Mouse (Mus musculus): ENCODE measurements around the gene Gm2a. TPM values are rescaled to one million over a fixed set of nuclear protein-coding genes. Genes with fewer than 3 reads are reported as not detected.

The Gm2a gene
- polyA plus RNA-seq, 1 experiment = 53.0 TPM

DNA sequence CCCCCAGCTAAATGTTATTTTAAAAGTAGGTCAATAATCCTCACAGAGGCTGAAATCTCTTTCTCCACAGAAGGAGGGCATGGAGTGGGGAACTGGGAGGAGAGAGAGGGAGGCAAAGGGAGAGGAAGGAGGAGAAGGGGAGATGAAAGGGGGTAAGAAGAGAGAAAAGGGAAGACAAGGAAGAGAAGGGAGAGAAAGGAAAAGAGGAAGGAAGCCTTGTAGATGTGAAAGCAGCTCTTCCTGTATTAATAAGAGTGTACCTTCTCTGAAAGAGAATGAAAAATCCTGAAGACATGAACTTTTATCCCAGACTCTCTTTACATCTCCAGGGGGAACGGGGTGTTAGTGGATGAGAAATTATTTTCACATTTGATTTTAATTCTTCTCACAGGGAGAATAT is 23.5 kb downstream of the Gm2a start:
- Histone ChIP-seq H3K4me1 (ENCODE audit: control insufficient read depth, insufficient read depth, low read length) (no peaks in the 10 kb centered on the region), H3K4me3 (replicated peaks; ENCODE audit: insufficient read depth, low read depth, low read length) (no peak overlapping the region), H3K27me3 (ENCODE audit: control insufficient read depth, insufficient read depth, low read length) (no peaks in the 10 kb centered on the region), H3K27ac (ENCODE audit: insufficient read depth, low read length) (no peak overlapping the region)
- 96% methylated on average over 1 of the region's 1 CpGs for WGBS
- no peak for DNase-seq
- TF ChIP-seq POLR2A (IDR thresholded peaks at IDR 0.05; ENCODE audit: borderline replicate concordance, insufficient read depth, low read length) (no peak), CTCF (IDR thresholded peaks at IDR 0.05; ENCODE audit: borderline replicate concordance, insufficient read depth, low read depth, low read length) (no peak)

DNA sequence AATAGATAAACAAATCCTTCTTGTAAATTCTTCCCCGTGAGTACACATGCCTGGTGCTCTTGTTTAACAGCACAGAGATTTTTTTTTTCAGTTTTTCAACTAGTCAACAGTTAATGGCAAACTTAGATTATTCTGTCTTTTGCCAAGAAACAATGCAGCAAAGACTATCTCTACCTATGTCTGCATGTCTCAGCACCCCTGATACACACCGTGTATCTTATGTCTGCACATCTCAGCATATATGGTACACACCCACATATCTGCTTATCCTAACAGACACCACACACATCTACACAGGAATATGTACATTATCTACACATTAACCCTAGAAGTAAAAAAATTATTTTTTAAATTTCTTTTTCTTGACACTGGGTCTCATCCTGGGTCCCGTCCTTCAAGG is 28.7 kb downstream of the Gm2a start:
- DNase-seq = no peak
- no peak overlapping the region for H3K4me3 ChIP-seq (replicated peaks; ENCODE audit: insufficient read depth, low read depth, low read length)
- H3K27ac ChIP-seq (ENCODE audit: insufficient read depth, low read length) = no peak overlapping the region
- 90% methylated on average over 3 of the region's 3 CpGs for WGBS
- H3K4me1 ChIP-seq (ENCODE audit: control insufficient read depth, insufficient read depth, low read length) = no peaks in the 10 kb centered on the region
- no peak for TF ChIP-seq POLR2A (IDR thresholded peaks at IDR 0.05; ENCODE audit: borderline replicate concordance, insufficient read depth, low read length)
- no peak for TF ChIP-seq CTCF (IDR thresholded peaks at IDR 0.05; ENCODE audit: borderline replicate concordance, insufficient read depth, low read depth, low read length)
- H3K27me3 ChIP-seq (ENCODE audit: control insufficient read depth, insufficient read depth, low read length) = no peaks in the 10 kb centered on the region

DNA sequence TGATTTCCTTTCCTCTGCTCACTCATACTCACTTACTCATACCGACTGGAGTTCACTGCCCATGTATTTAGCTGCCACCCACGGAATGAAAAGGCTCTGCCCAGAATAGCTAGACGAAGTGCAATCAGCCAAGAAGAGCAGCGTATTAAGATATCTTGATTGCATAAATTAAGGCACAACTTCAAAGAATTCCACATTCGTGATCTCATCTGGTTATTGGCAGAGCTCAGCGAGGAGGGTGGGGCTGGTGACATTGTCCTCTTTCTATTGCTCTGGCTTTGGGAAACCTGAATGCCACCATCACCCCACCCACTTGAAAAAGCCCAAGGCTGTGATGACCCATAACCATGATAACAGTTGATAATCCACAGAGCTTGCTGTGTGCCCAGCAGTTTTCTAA is 30.0 kb downstream of the Gm2a start:
- no peak for DNase-seq
- no peaks in the 10 kb centered on the region for H3K4me1 ChIP-seq (ENCODE audit: control insufficient read depth, insufficient read depth, low read length)
- no peaks in the 10 kb centered on the region for H3K27me3 ChIP-seq (ENCODE audit: control insufficient read depth, insufficient read depth, low read length)
- TF ChIP-seq CTCF (IDR thresholded peaks at IDR 0.05; ENCODE audit: borderline replicate concordance, insufficient read depth, low read depth, low read length) = no peak
- TF ChIP-seq POLR2A (IDR thresholded peaks at IDR 0.05; ENCODE audit: borderline replicate concordance, insufficient read depth, low read length) = no peak
- 43% methylated on average over 6 of the region's 6 CpGs for WGBS
- no peak overlapping the region for H3K4me3 ChIP-seq (replicated peaks; ENCODE audit: insufficient read depth, low read depth, low read length)
- H3K27ac ChIP-seq (ENCODE audit: insufficient read depth, low read length) = no peak overlapping the region

DNA sequence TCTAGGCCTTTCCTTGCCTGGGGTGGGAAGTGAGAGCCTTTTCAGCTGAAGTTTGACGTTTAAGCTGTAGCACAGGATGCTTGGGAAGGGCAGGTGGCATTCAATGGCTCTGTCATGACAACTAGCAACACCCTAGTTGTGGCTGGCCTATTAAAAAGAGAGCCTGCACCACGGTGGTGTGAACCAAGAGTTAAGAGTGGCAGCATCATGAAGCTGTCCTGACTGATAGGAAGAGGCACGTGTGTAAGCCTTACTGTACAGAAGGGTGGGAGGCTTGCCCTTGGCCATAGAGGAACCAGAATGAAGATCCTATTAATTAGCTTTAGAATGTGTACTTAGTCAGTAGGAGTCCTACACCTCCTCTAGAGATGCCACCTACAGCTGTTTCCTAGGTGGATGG is 30.5 kb downstream of the Gm2a start:
- no peak overlapping the region for H3K4me3 ChIP-seq (replicated peaks; ENCODE audit: insufficient read depth, low read depth, low read length)
- DNase-seq = no peak
- H3K4me1 ChIP-seq (ENCODE audit: control insufficient read depth, insufficient read depth, low read length) = no peaks in the 10 kb centered on the region
- no peak for TF ChIP-seq CTCF (IDR thresholded peaks at IDR 0.05; ENCODE audit: borderline replicate concordance, insufficient read depth, low read depth, low read length)
- no peak for TF ChIP-seq POLR2A (IDR thresholded peaks at IDR 0.05; ENCODE audit: borderline replicate concordance, insufficient read depth, low read length)
- WGBS = 78% methylated on average over 3 of the region's 3 CpGs
- H3K27ac ChIP-seq (ENCODE audit: insufficient read depth, low read length) = no peak overlapping the region
- H3K27me3 ChIP-seq (ENCODE audit: control insufficient read depth, insufficient read depth, low read length) = no peaks in the 10 kb centered on the region

DNA sequence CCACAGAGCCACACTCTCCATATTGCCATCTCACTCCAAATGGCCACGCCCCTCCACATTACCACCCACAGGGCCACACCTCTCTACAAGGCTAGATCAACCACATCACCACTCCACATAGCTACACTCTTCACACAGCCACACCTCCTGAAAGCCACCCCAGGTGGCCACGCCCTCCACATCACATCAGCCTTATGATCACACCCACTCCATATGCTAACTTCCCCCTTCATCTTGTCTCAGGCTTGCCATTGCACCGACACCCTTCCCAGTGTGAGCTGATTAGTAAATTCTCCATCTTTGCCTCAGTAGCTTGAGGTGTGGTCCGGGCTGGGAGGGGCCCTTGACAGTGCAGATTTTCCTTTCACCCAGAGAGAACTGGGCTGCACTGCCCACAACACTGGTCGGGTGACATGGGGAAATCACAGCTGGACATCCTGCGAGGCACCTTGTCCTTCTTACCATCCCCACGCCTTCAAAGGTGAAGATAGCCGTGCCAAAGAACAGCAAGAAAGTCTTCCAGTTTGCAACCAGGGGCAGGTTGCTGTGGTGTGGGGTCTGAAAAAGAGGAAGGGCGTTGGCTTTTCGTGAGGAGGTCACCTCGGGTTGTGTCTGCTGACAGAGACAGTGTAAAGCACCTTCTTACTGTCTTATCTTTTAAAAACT is 33.3 kb downstream of the Gm2a start:
- whole genome bisulfite sequencing = 87% methylated on average over 11 of the region's 11 CpGs
- H3K4me3 ChIP-seq (replicated peaks; ENCODE audit: insufficient read depth, low read depth, low read length) = no peak overlapping the region

DNA sequence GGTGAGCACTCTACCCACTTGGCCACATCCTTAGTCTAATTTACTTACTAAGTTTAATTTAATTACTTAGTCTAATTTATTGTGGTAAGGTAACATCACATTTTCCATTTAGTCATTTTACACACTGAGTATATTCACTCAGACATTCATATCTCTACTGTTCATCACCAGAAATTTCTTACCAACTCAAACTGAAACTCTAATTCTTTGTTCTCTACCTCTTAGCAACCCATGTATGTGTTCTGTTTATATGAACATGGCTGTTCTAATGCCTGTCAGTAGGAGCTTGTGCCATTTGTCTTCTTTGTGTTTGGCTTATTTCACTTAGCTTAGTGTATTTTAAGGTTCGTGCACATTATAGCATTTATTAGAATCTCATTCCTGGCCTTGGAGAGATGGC is 34.0 kb downstream of the Gm2a start:
- no peaks in the 10 kb centered on the region for H3K27me3 ChIP-seq (ENCODE audit: control insufficient read depth, insufficient read depth, low read length)
- TF ChIP-seq POLR2A (IDR thresholded peaks at IDR 0.05; ENCODE audit: borderline replicate concordance, insufficient read depth, low read length) = no peak
- TF ChIP-seq CTCF (IDR thresholded peaks at IDR 0.05; ENCODE audit: borderline replicate concordance, insufficient read depth, low read depth, low read length) = no peak
- H3K4me1 ChIP-seq (ENCODE audit: control insufficient read depth, insufficient read depth, low read length) = no peaks in the 10 kb centered on the region
- DNase-seq = no peak
- no peak overlapping the region for H3K27ac ChIP-seq (ENCODE audit: insufficient read depth, low read length)
- 95% methylated on average over 1 of the region's 1 CpGs for WGBS
- no peak overlapping the region for H3K4me3 ChIP-seq (replicated peaks; ENCODE audit: insufficient read depth, low read depth, low read length)

More for the DNA sequence above, 33.3 kb downstream of the Gm2a start:
- H3K4me1 ChIP-seq (ENCODE audit: control insufficient read depth, insufficient read depth, low read length) = no peaks in the 10 kb centered on the region
- TF ChIP-seq POLR2A (IDR thresholded peaks at IDR 0.05; ENCODE audit: borderline replicate concordance, insufficient read depth, low read length) = no peak
- no peak for TF ChIP-seq CTCF (IDR thresholded peaks at IDR 0.05; ENCODE audit: borderline replicate concordance, insufficient read depth, low read depth, low read length)
- H3K27ac ChIP-seq (ENCODE audit: insufficient read depth, low read length) = no peak overlapping the region
- no peak for DNase-seq
- no peaks in the 10 kb centered on the region for H3K27me3 ChIP-seq (ENCODE audit: control insufficient read depth, insufficient read depth, low read length)

DNA sequence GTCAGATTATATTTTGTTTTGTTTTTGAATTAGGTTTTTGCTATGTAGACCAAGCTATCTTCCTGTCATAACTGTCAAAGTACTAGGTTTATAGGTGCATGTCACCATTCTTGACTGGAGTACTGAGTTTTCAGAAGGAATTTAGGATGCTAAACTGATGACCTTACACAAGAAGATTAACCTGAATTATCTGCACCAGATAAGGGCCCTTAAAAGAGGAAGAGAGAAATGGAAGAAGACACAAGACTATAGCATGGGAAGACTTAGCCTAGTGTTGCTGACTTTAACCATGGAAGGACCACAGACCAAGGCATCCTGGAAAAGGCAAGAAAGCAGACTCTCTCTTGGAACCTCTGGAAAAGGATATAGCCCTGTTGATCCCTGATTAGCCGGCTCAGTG is 35.3 kb downstream of the Gm2a start:
- H3K4me3 ChIP-seq (replicated peaks; ENCODE audit: insufficient read depth, low read depth, low read length) = no peak overlapping the region
- H3K4me1 ChIP-seq (ENCODE audit: control insufficient read depth, insufficient read depth, low read length) = no peaks in the 10 kb centered on the region
- H3K27ac ChIP-seq (ENCODE audit: insufficient read depth, low read length) = no peak overlapping the region
- no peak for DNase-seq
- no peaks in the 10 kb centered on the region for H3K27me3 ChIP-seq (ENCODE audit: control insufficient read depth, insufficient read depth, low read length)
- no peak for TF ChIP-seq POLR2A (IDR thresholded peaks at IDR 0.05; ENCODE audit: borderline replicate concordance, insufficient read depth, low read length)
- no peak for TF ChIP-seq CTCF (IDR thresholded peaks at IDR 0.05; ENCODE audit: borderline replicate concordance, insufficient read depth, low read depth, low read length)
- WGBS = 92% methylated on average over 1 of the region's 1 CpGs

DNA sequence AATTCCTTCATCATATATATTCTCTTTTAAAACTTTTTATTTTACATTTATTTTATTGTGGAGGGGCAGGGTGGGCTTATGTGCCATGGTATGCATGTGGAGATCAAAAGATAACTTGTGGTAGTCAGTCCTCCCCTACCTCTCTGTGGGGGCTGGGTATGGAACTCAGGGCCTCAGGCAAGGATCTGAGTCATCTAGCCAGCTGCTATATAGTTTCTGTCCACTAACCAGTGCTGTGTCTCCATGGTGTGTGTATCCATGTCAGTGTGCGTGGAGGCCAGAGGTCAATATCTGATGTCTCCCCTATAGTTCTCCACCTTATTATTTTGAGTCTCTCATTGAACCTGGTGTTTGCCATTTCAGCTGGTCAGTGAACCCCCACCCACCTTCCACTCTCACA is 36.5 kb downstream of the Gm2a start:
- no peak overlapping the region for H3K27ac ChIP-seq (ENCODE audit: insufficient read depth, low read length)
- DNase-seq = no peak
- no peak overlapping the region for H3K4me3 ChIP-seq (replicated peaks; ENCODE audit: insufficient read depth, low read depth, low read length)
- no peaks in the 10 kb centered on the region for H3K4me1 ChIP-seq (ENCODE audit: control insufficient read depth, insufficient read depth, low read length)
- TF ChIP-seq POLR2A (IDR thresholded peaks at IDR 0.05; ENCODE audit: borderline replicate concordance, insufficient read depth, low read length) = no peak
- no peak for TF ChIP-seq CTCF (IDR thresholded peaks at IDR 0.05; ENCODE audit: borderline replicate concordance, insufficient read depth, low read depth, low read length)
- H3K27me3 ChIP-seq (ENCODE audit: control insufficient read depth, insufficient read depth, low read length) = no peaks in the 10 kb centered on the region
- WGBS = 90% methylated on average over 1 of the region's 1 CpGs
